Mouse (Mus musculus) myocyte (in vitro differentiated cells): Measurements from ENCODE around the gene Angel1.
A peak's percentile ranks its signal among the peaks of the same experiment; 100 is the strongest.

ENCODE experiments used
- E2F4 ChIP-seq: IDR thresholded peaks from one replicate; pipeline ENCODE4 v1.6.1; 2011; ENCODE audit warnings: mild to moderate bottlenecking, control low read depth, moderate library complexity; ENCODE audit not compliant: insufficient read depth
- MAX ChIP-seq: IDR thresholded peaks from one replicate; pipeline ENCODE4 v1.6.1; 2011; ENCODE audit warnings: low read depth, mild to moderate bottlenecking, control low read depth
- MYOD1 ChIP-seq, 3 experiments: IDR thresholded peaks; one replicate each; pipeline ENCODE4 v1.6.1; 2011; ENCODE audit warnings: control low read depth in 2 of 3, low read depth in 2 of 3, mild to moderate bottlenecking in 2 of 3, moderate library complexity in 1 of 3; ENCODE audit not compliant: insufficient read length in 2 of 3, control insufficient read depth in 1 of 3
- MYOG ChIP-seq, 3 experiments: IDR thresholded peaks; one replicate each; pipeline ENCODE4 v1.6.1; 2011; ENCODE audit warnings: control low read depth in 2 of 3, low read depth in 2 of 3, mild to moderate bottlenecking in 2 of 3; ENCODE audit not compliant: insufficient read length in 2 of 3, control insufficient read depth in 1 of 3, insufficient read depth in 1 of 3
- POLR2A ChIP-seq: IDR thresholded peaks from one replicate; pipeline ENCODE4 v1.6.1; 2011; ENCODE audit warnings: low read depth, mild to moderate bottlenecking, control low read depth, moderate library complexity; ENCODE audit not compliant: insufficient read length
- POLR2AphosphoS2 ChIP-seq: IDR thresholded peaks from one replicate; pipeline ENCODE4 v1.6.1; 2011; ENCODE audit warnings: low read depth, control low read depth; ENCODE audit not compliant: insufficient read length
- TCF12 ChIP-seq: IDR thresholded peaks from one replicate; pipeline ENCODE4 v1.6.1; 2011; ENCODE audit warnings: mild to moderate bottlenecking, control low read depth; ENCODE audit not compliant: poor library complexity, insufficient read depth, severe bottlenecking
- TCF3 ChIP-seq: IDR thresholded peaks from one replicate; pipeline ENCODE4 v1.6.1; 2011; ENCODE audit warnings: low read depth, control low read depth; ENCODE audit not compliant: insufficient read length
- USF1 ChIP-seq: IDR thresholded peaks from one replicate; pipeline ENCODE4 v1.6.1; 2011; ENCODE audit warnings: low read depth, mild to moderate bottlenecking, control low read depth, moderate library complexity

DNA sequence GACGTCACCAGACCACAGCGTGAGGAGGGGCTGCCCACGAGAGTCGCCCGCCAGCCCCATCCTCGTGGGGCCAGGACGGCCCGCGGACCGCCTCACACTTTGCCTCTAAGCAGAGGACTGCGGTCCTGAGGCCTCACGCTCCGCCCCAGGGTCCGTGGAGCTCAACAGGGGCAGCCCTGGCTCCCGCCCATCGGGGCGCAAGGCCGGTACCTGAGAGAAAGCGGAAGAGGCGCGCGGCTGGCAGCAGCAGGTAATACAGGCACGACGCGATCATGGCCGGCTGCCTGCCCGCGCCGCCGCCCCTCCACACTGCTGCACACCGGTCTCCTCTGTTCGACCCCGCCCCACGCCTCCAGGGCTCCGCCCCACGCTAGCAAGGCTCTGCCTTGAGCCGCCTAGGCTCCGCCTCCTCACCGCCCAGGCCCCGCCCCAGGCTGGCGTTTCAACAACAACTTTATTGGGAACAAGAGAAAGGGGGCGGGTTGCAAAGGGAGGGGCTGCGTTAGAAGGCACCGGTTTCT, at the start of gene Angel1:
- TF ChIP-seq E2F4 (no peak), TCF12 (no peak), POLR2A (peak; percentile 87), MYOG (IDR thresholded peaks at IDR 0.05; ENCODE audit: control insufficient read depth in 1 of 3, insufficient read depth in 1 of 3, insufficient read length in 2 of 3, low read depth in 2 of 3) (no peak), USF1 (no peak), POLR2AphosphoS2 (peak; percentile 59), MYOD1 (IDR thresholded peaks at IDR 0.05; ENCODE audit: control insufficient read depth in 1 of 3, insufficient read length in 2 of 3, low read depth in 2 of 3) (no peak), TCF3 (no peak), MAX (no peak)
